29 mouse cellular contexts compared by ENCODE assay signal in genomic region chr16:88583338-88583737, GRCm38 (mm10). TPM values are rescaled to one million over a fixed set of nuclear protein-coding genes. Genes with fewer than 3 reads are reported as not detected.
DNase-seq lines count a peak whose midpoint lies in the region; ATAC-seq and TF ChIP-seq lines count a peak whose summit lies in the region.
"Had no signal": no experiment of that assay in that cellular context is flagged by ENCODE, and none has a peak within 500 bp of the region (broad histone marks: within the 10 kb centered on the region; RNA-seq: fewer than 3 reads in every experiment).

No protein-coding gene starts in this region.

- peak; percentile 60 for ATAC-seq in liver, postnatal 0 days
- ATAC-seq in intestine, embryonic 15.5 days: peak; percentile 90
- ATAC-seq in intestine, postnatal 0 days: peak; percentile 93
- ATAC-seq: forebrain, embryonic 14.5 days had no signal

- DNase-seq in liver, postnatal 0 days: no peak
- DNase-seq in liver: no peak
- no peak for DNase-seq in yolk sac, embryonic 10.5 days (ENCODE audit: low spot score)
- no peak for DNase-seq in gastrocnemius, postnatal 4 days (ENCODE audit: low spot score in 2 of 2)
- DNase-seq: adrenal gland, adult 2 months; adrenal gland, postnatal 10 days; adrenal gland, postnatal 25 days; cerebellum, adult 11 months; cerebellum, adult 18-20 months; cerebellum, adult 8-10 months; cerebellum, adult 9-11 months; cerebellum, postnatal 14 days; cerebellum, postnatal 36 days; embryo, embryonic 11 days had no signal

- H3K9ac ChIP-seq in liver, postnatal 0 days (replicated peaks): no peak overlapping the region
- H3K9ac ChIP-seq in intestine, embryonic 15.5 days: no peak overlapping the region
- H3K9ac ChIP-seq in intestine, postnatal 0 days (ENCODE audit: low read depth, low read length): no peak overlapping the region
- H3K9ac ChIP-seq: embryonic facial prominence, embryonic 13.5 days; embryonic facial prominence, embryonic 15.5 days; forebrain, embryonic 12.5 days had no signal

- TF ChIP-seq EP300 in liver, postnatal 0 days (IDR thresholded peaks at IDR 0.05; ENCODE audit: low read depth): no peak

- no peak overlapping the region for H3K27ac ChIP-seq in liver, postnatal 0 days (ENCODE audit: low read depth)
- no peak overlapping the region for H3K27ac ChIP-seq in intestine, embryonic 15.5 days
- peak overlapping the region; percentile 54; the same call in 1 of the 2 replicates for H3K27ac ChIP-seq in intestine, postnatal 0 days (ENCODE audit: low read depth, low read length)
- H3K27ac ChIP-seq: embryonic facial prominence, embryonic 13.5 days; embryonic facial prominence, embryonic 15.5 days; forebrain, embryonic 10.5 days; forebrain, embryonic 12.5 days had no signal

- H3K27me3 ChIP-seq in liver, postnatal 0 days (ENCODE audit: insufficient read depth, low read length): no peaks in the 10 kb centered on the region
- no peaks in the 10 kb centered on the region for H3K27me3 ChIP-seq in intestine, embryonic 15.5 days (replicated peaks)
- no peaks in the 10 kb centered on the region for H3K27me3 ChIP-seq in intestine, postnatal 0 days (replicated peaks; ENCODE audit: control insufficient read depth, insufficient read depth, low read length)
- H3K27me3 ChIP-seq: embryonic facial prominence, embryonic 13.5 days; embryonic facial prominence, embryonic 15.5 days; forebrain, embryonic 12.5 days had no signal

- H3K4me2 ChIP-seq in liver, postnatal 0 days (ENCODE audit: low read depth, low read length): no peak overlapping the region
- H3K4me2 ChIP-seq in intestine, embryonic 15.5 days (replicated peaks): no peak overlapping the region
- no peak overlapping the region for H3K4me2 ChIP-seq in intestine, postnatal 0 days (replicated peaks; ENCODE audit: low read depth)
- H3K4me2 ChIP-seq: embryonic facial prominence, embryonic 13.5 days; embryonic facial prominence, embryonic 15.5 days; forebrain, embryonic 12.5 days had no signal

- no peak overlapping the region for H3K4me3 ChIP-seq in liver, postnatal 0 days (ENCODE audit: low read depth, low read length)
- no peak overlapping the region for H3K4me3 ChIP-seq in intestine, embryonic 15.5 days (replicated peaks)
- H3K4me3 ChIP-seq in intestine, postnatal 0 days (ENCODE audit: low read depth, low read length): no peak overlapping the region
- H3K4me3 ChIP-seq: embryonic facial prominence, embryonic 13.5 days; embryonic facial prominence, embryonic 15.5 days; erythroblast, embryonic 14.5 days; forebrain, embryonic 10.5 days; forebrain, embryonic 12.5 days had no signal

- no peaks in the 10 kb centered on the region for H3K4me1 ChIP-seq in liver, postnatal 0 days (ENCODE audit: insufficient read depth)
- H3K4me1 ChIP-seq in intestine, embryonic 15.5 days (replicated peaks): no peaks in the 10 kb centered on the region
- H3K4me1 ChIP-seq in intestine, postnatal 0 days (replicated peaks; ENCODE audit: control insufficient read depth, insufficient read depth, low read length): 0 out of 2 replicates have a peak, but pooled peaks cover 3% of the 10 kb centered on the region
- H3K4me1 ChIP-seq: embryonic facial prominence, embryonic 13.5 days; embryonic facial prominence, embryonic 15.5 days; forebrain, embryonic 12.5 days had no signal

- no peak for TF ChIP-seq CTCF in liver, postnatal 0 days (IDR thresholded peaks at IDR 0.05; ENCODE audit: low read depth)
- no peak for TF ChIP-seq CTCF in intestine, postnatal 0 days (IDR thresholded peaks at IDR 0.05; ENCODE audit: low read depth)

- H3K36me3 ChIP-seq in liver, postnatal 0 days (replicated peaks; ENCODE audit: insufficient read depth, low read length): no peaks in the 10 kb centered on the region
- H3K36me3 ChIP-seq in intestine, embryonic 15.5 days: no peaks in the 10 kb centered on the region
- H3K36me3 ChIP-seq in intestine, postnatal 0 days (ENCODE audit: control insufficient read depth, insufficient read depth): no peaks in the 10 kb centered on the region
- H3K36me3 ChIP-seq: embryonic facial prominence, embryonic 13.5 days; embryonic facial prominence, embryonic 15.5 days; forebrain, embryonic 10.5 days; forebrain, embryonic 12.5 days had no signal

- 74% methylated on average over 9 of the region's 9 CpGs for WGBS in liver, postnatal 0 days (ENCODE audit: insufficient replicate concordance)
- 74% methylated on average over 9 of the region's 9 CpGs for WGBS in intestine, embryonic 15.5 days
- 47% methylated on average over 9 of the region's 9 CpGs for WGBS in intestine, postnatal 0 days

- H3K9me3 ChIP-seq in liver, postnatal 0 days (ENCODE audit: low read length): no peaks in the 10 kb centered on the region
- no peaks in the 10 kb centered on the region for H3K9me3 ChIP-seq in intestine, embryonic 15.5 days
- H3K9me3 ChIP-seq in intestine, postnatal 0 days (ENCODE audit: control insufficient read depth): no peaks in the 10 kb centered on the region
- H3K9me3 ChIP-seq: embryonic facial prominence, embryonic 13.5 days; embryonic facial prominence, embryonic 15.5 days; forebrain, embryonic 10.5 days; forebrain, embryonic 12.5 days had no signal

RNA-seq across cellular contexts. Expression of gene Cldn8, which starts 20.4 kb away (rescaled TPM):
- polyA plus RNA-seq in liver, postnatal 0 days (2015; fragmentation: Nextera tagmentation; extraction: Ambion mirVana): 0.09 and 0.13 TPM in 2 replicates
- polyA plus RNA-seq in intestine, embryonic 15.5 days (2015; fragmentation: Nextera tagmentation; extraction: Ambion mirVana): 72.7 and 77.0 TPM in 2 replicates
- polyA plus RNA-seq in intestine, postnatal 0 days (2015; fragmentation: Nextera tagmentation; extraction: Ambion mirVana): 48.9 and 56.8 TPM in 2 replicates
- not detected for total RNA-seq in gastrocnemius, postnatal 4 days (2021)
- total RNA-seq: adrenal gland, adult 2 months; adrenal gland, postnatal 10 days; adrenal gland, postnatal 25 days; common myeloid progenitor, adult 5-6 weeks; MEL had no signal
- polyA plus RNA-seq: adrenal gland, adult 2 months; C2C12; erythroblast, embryonic 14.5 days; forebrain, embryonic 14.5 days had no signal

RNA-seq across cellular contexts. Expression of gene Krtap24-1, which starts 28.7 kb away (rescaled TPM):
- not detected in 2 replicates for polyA plus RNA-seq in liver, postnatal 0 days (2015; fragmentation: Nextera tagmentation; extraction: Ambion mirVana)
- polyA plus RNA-seq in intestine, embryonic 15.5 days (2015; fragmentation: Nextera tagmentation; extraction: Ambion mirVana): not detected in 2 replicates
- not detected in 2 replicates for polyA plus RNA-seq in intestine, postnatal 0 days (2015; fragmentation: Nextera tagmentation; extraction: Ambion mirVana)
- not detected for total RNA-seq in gastrocnemius, postnatal 4 days (2021)
- total RNA-seq: adrenal gland, adult 2 months; adrenal gland, postnatal 10 days; adrenal gland, postnatal 25 days; adrenal gland, postnatal 4 days; common myeloid progenitor, adult 5-6 weeks; ES-E14; MEL had no signal
- polyA plus RNA-seq: adrenal gland, adult 2 months; brain, embryonic 14.5 days; C2C12; embryonic facial prominence, embryonic 11.5 days; embryonic facial prominence, embryonic 13.5 days; erythroblast, embryonic 14.5 days; forebrain, embryonic 10.5 days; forebrain, embryonic 12.5 days; forebrain, embryonic 14.5 days had no signal

RNA-seq across cellular contexts. Expression of gene 2310079G19Rik, which starts 44.1 kb away (rescaled TPM):
- polyA plus RNA-seq in liver, postnatal 0 days (2015; fragmentation: Nextera tagmentation; extraction: Ambion mirVana): not detected in 2 replicates
- not detected in 2 replicates for polyA plus RNA-seq in intestine, embryonic 15.5 days (2015; fragmentation: Nextera tagmentation; extraction: Ambion mirVana)
- polyA plus RNA-seq in intestine, postnatal 0 days (2015; fragmentation: Nextera tagmentation; extraction: Ambion mirVana): not detected in 2 replicates
- total RNA-seq in gastrocnemius, postnatal 4 days (2021): not detected
- total RNA-seq: adrenal gland, adult 2 months; adrenal gland, postnatal 10 days; adrenal gland, postnatal 25 days; adrenal gland, postnatal 4 days; common myeloid progenitor, adult 5-6 weeks; ES-E14; MEL had no signal
- polyA plus RNA-seq: adrenal gland, adult 2 months; brain, embryonic 14.5 days; C2C12; embryonic facial prominence, embryonic 11.5 days; embryonic facial prominence, embryonic 13.5 days; embryonic facial prominence, embryonic 15.5 days; erythroblast, embryonic 14.5 days; forebrain, embryonic 10.5 days; forebrain, embryonic 12.5 days; forebrain, embryonic 14.5 days had no signal

Comparison
In these comparisons a context has a peak if more than half of its experiments do, and no peak if none do; other contexts are left out.
1. RNA of gene Cldn8, which starts 20.4 kb away (polyA plus RNA-seq): 72.7 to 77.0 TPM in intestine, embryonic 15.5 days and 48.9 to 56.8 TPM in intestine, postnatal 0 days; 0.09 to 0.13 TPM in liver, postnatal 0 days; every median in the first group is over 10 times any median in the second.
2. Peak in every context shown above with its lines, with median percentiles within 50 percentile points of each other: ATAC-seq.